Mouse (Mus musculus) embryonic stem cell, embryonic (primary cell): ENCODE data around the gene Scarb2.

Experiments
- CTCF ChIA-PET, 4 experiments: fragments of 300-600 bp in 2 of 4; fragments of 350-600 bp in 2 of 4; sonication (Branson Sonifier 250); formaldehyde crosslinking; loops; one replicate each; lab custom pipeline; 2022; ENCODE audit warnings: inconsistent platforms in 2 of 4; lab: Charles Lee
- POLR2A ChIA-PET, 4 experiments: fragments of 300-600 bp in 2 of 4; fragments of 350-600 bp in 2 of 4; sonication (Branson Sonifier 250); formaldehyde crosslinking; loops; one replicate each; lab custom pipeline; 2022; ENCODE audit warnings: antibody characterized with exemption in 4 of 4, inconsistent platforms in 1 of 4; lab: Charles Lee

Scarb2 gene

DNA sequence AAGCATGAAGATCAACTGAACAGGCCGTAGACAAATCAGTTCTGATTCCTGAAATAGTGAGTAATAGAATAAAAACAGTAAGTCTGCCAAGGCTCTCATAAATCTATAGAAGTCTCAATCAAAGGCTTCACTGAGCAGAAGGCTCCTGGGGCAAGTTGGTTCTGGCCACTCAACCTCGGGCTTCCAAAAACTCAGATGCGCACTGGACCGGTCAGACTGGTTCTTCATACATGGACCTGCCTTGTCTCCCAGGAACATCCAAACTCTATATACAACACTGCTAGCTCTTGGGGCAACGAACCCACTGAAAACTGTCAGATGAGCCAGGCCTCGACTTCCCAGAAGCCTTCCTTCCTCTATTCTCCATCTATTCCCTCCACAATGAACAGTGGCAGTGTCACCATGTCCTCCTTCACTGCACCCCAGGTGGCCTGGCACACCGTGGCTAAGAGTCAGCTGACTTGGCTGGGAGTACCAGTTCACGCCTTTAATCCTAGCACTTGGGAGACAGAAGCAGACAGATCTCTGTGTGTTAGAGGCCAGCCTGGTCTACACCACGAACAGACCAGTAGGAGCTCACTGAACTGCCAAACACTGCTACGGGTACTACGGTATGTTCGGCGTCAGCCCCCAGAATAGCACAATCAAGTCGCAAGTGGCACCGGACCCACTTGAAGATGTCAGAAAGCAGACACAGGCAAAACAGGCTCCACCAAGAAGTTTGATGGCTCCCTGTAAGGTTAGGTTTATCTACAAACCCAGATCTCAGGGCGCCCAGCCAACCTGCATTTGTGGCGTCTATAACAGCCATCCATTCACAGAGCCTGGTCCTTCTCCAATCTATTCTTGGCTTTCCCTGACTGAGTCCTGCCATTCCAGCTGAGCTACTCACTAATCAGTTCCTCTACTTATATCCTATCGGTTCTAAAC is 37.2 kb downstream of the Scarb2 start:
- POLR2A ChIA-PET: no interaction called here
- CTCF ChIA-PET: no interaction called here

- POLR2A ChIA-PET: interaction anchor here in 1 of 4 experiments (0.6 to 1.3 kb wide), 2 partner anchors 26 to 429 kb away, joined by 3 to 5 read pairs; no protein-coding TSS in a partner anchor
- CTCF ChIA-PET: no interaction called here
These were observed 38.4 kb downstream of the Scarb2 start for GRCm38 (mm10) chr5:92468234-92468633.

DNA sequence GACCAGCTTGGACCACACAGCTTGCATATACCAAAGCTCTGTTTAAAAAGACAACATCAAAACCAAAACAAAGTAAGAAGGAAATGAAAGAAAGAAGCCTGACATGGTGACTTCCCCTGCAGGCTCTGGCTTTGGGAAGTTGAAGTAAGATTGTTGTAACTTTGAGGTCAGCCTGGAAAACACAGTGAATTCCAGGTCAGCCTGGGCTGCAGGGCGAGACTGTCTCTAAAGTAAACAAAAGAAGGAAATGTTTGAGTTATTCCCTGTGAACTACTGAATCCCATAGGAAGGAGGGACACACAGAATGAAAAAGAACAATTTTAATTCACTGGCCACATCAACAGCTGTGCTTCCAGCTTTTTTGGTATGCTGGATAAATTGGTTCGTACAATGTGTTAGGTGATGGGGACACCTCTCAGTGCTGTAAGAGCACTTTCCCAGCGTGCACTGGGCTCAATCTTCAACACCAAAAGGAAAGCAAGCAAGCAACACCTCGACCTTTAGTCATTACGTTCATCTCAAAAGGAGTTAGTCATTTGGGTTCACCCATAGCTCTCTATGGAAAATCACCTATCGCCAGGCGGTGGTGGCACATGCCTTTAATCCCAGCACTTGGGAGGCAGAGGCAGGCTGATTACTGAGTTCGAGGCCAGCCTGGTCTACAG is 39.4 kb downstream of the Scarb2 start:
- ChIA-PET POLR2A (interaction anchor here in 1 of 4 experiments (1.2 to 1.3 kb wide), 2 partner anchors 23 to 27 kb away, joined by 3 to 6 read pairs; no protein-coding TSS in a partner anchor), CTCF (no interaction called here)

- CTCF ChIA-PET: interaction anchor here in 1 of 4 experiments (0.7 kb wide), 1 partner anchor 368 kb away, joined by 3 read pairs; no protein-coding TSS in a partner anchor
These were observed 41.1 kb downstream of the Scarb2 start for GRCm38 (mm10) chr5:92465511-92465910.

DNA sequence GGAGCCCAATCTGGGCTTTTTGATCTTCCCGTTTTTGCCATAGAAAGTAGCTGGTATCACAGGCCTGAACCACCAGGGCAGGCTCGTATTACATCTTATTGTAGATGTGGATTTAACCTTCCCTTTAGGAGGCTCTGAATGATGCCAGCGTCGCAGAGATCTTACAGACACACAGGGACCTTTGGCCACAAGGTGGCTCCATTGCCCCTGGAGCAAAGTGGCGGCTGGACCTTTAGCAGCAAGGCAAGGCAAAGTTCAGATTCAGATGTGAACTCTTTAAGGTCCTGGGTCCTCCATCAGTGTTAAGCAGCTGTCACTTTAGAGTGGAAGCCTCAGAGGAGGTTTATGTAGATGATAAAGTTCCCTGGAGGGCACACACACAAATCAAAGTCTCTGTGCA is 45.3 kb downstream of the Scarb2 start:
- ChIA-PET POLR2A (interaction anchor here in 2 of 4 experiments (0.6 to 1.5 kb wide), 7 partner anchors 9 to 75 kb away, joined by 3 to 5 read pairs (median 4); partner anchors contain the start of gene Scarb2 (in 1 of the 2)), CTCF (interaction anchor here in 3 of 4 experiments (0.6 to 1.8 kb wide), 17 partner anchors 23 to 1961 kb away, joined by 3 to 10 read pairs (median 4); partner anchors contain the start of genes Scarb2 (in 3 of the 3) and Fam47e (in 1 of the 3))

More at GRCm38 (mm10) chr5:92465511-92465910, 41.1 kb downstream of the Scarb2 start:
- POLR2A ChIA-PET: interaction anchor here in 1 of 4 experiments (2.0 kb wide), 1 partner anchor 38 kb away, joined by 6 read pairs; no protein-coding TSS in a partner anchor

GRCm38 (mm10) chr5:92458726-92459125 is 47.9 kb downstream of the Scarb2 start:
- POLR2A ChIA-PET: no interaction called here
- CTCF ChIA-PET: interaction anchor here in 1 of 4 experiments (0.6 kb wide), 1 partner anchor 270 kb away, joined by 3 read pairs; no protein-coding TSS in a partner anchor

DNA sequence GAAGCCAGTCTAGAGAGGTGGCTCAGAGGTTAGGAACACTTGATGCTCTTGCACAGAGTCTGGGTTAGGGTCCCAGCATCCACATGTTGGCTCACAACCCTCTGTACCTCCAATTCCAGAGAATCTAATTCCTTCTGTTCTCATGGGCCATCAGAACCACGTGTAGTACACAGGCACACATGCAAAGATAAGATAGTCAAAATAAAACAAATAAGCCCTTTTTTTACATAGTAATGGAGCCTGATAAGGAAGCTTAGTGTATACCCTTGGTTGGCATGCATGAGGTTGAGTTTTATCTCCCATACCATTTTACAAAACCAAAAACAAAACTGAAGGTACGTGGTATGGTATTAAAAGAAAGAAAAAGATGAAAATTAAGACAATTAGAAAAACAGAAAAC is 49.2 kb downstream of the Scarb2 start:
- ChIA-PET POLR2A (interaction anchor here in 1 of 4 experiments (0.5 to 1.2 kb wide), 2 partner anchors 51 to 90 kb away, joined by 4 read pairs; no protein-coding TSS in a partner anchor), CTCF (interaction anchor here in 1 of 4 experiments (0.7 kb wide), 1 partner anchor 248 kb away, joined by 3 read pairs; no protein-coding TSS in a partner anchor)

- CTCF ChIA-PET: interaction anchor here in 1 of 4 experiments (0.5 kb wide), 1 partner anchor 246 kb away, joined by 5 read pairs; no protein-coding TSS in a partner anchor
- POLR2A ChIA-PET: interaction anchor here in 2 of 4 experiments (0.5 to 0.7 kb wide), 2 partner anchors 32 to 360 kb away, joined by 3 read pairs; no protein-coding TSS in a partner anchor
These were observed 53.8 kb downstream of the Scarb2 start for GRCm38 (mm10) chr5:92452876-92453275.

- CTCF ChIA-PET: no interaction called here
- POLR2A ChIA-PET: interaction anchor here in 1 of 4 experiments (0.6 kb wide), 1 partner anchor 27 kb away, joined by 3 read pairs; no protein-coding TSS in a partner anchor
These were observed 59.9 kb downstream of the Scarb2 start for GRCm38 (mm10) chr5:92446736-92447135.

DNA sequence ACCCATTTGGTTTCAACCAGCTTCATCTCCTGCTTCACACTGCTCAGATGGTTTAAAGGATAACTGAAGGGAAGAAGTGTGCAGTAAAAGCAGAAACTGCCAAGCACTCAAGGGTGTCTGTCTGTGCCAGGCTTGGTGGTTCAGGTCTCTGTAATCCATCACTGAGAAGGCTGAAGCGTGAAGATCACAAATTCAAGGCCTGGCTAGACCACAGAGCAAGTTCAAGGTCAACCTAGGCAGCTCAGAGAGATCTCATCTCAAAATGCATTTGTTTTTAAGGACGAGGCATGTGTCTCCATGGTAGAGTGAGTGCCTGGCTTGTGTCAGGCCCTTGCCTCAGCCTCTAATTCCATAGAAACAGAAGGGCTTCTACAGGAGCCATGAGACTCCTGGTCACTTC is 61.6 kb downstream of the Scarb2 start:
- ChIA-PET CTCF (no interaction called here), POLR2A (no interaction called here)

DNA sequence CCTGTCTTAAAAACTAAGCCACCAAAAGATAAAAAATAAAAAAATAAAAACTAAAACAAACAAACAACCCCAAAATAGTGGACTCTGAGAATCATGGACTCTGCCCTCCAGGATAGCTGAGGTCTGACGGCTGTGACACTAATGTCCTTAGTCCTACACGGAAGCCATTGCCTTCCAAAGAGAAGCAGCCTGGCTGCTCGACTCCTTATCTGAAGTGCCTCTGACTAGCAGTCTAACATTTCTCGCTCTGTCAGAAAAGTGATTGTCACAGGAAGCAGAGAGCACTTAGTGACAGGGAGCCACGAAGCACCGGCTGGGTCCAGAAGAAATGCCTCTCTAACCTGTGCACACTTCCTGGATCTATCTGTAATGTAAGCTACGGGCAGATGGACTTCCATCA is 63.7 kb downstream of the Scarb2 start:
- ChIA-PET CTCF (no interaction called here), POLR2A (interaction anchor here in 1 of 4 experiments (0.5 to 1.7 kb wide), 2 partner anchors 8 to 11 kb away, joined by 3 to 4 read pairs; partner anchors contain the start of gene Nup54)

GRCm38 (mm10) chr5:92441494-92441893 is 65.1 kb downstream of the Scarb2 start:
- POLR2A ChIA-PET: interaction anchor here in 1 of 4 experiments (0.7 kb wide), 1 partner anchor 63 kb away, joined by 5 read pairs; no protein-coding TSS in a partner anchor
- CTCF ChIA-PET: no interaction called here

DNA sequence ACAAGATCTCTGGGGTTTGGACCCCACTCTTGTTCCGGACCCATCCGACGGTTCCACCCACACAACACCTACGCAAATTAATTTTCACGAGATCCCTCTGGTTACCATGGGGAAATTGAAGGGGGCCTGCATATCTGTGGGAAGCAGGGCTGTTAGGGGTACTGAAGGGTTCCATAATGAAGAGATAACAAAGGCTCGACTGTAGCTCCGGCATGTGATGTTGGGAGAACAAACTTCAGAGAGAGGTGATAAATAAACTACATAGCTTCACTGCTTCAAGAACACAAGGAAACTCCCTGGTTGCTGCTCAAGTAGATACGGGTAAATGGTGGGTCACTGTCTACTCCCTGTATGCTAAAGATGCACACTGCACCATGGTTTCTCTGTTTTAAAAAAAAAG is 68.1 kb downstream of the Scarb2 start:
- POLR2A ChIA-PET: interaction anchor here in 1 of 4 experiments (0.6 kb wide), 1 partner anchor 66 kb away, joined by 3 read pairs; no protein-coding TSS in a partner anchor
- CTCF ChIA-PET: interaction anchor here in 1 of 4 experiments (0.7 kb wide), 1 partner anchor 66 kb away, joined by 3 read pairs; no protein-coding TSS in a partner anchor

DNA sequence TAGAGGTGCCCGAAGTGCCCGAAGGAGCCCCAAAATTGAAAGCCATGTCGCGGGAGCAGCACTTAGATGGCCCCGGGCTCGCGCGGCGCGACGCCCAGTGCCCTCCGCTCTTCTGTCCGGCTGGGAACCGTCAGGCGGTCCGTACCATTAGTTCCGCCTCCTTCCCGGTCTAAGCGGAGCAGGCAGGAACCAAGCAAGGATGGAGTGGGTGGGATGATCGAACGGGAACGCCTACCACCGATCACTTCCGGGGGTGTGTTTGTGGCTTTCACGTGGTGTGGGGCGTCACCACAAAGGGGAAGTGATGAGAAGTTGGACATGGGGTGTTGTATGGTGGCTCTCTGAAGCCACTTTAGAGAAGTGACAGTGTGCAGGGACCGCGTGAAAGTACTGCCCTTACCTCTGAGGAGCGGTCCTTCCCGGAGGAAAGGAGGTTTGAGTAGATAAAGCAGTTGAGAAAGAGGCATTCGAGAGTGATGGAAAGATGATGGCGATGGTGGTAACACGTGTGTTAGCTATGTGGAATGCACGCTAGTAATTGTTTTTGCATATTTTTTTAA is 71.5 kb downstream of the Scarb2 start, which contains the start of gene Nup54:
Gene Nup54 (minus strand): TSS at position 195 of the 560 bp plus-strand sequence.
- ChIA-PET CTCF (no interaction called here), POLR2A (interaction anchor here in 1 of 4 experiments (0.6 to 1.8 kb wide), 4 partner anchors 9 to 65 kb away, joined by 3 to 4 read pairs (median 4); no protein-coding TSS in a partner anchor)

GRCm38 (mm10) chr5:92434571-92434985 is 72.1 kb downstream of the Scarb2 start:
- ChIA-PET POLR2A (interaction anchor here in 1 of 4 experiments (0.6 to 1.6 kb wide), 2 partner anchors 9 kb away, joined by 3 to 4 read pairs; no protein-coding TSS in a partner anchor), CTCF (no interaction called here)

GRCm38 (mm10) chr5:92434070-92434469 is 72.6 kb downstream of the Scarb2 start:
- POLR2A ChIA-PET: no interaction called here

DNA sequence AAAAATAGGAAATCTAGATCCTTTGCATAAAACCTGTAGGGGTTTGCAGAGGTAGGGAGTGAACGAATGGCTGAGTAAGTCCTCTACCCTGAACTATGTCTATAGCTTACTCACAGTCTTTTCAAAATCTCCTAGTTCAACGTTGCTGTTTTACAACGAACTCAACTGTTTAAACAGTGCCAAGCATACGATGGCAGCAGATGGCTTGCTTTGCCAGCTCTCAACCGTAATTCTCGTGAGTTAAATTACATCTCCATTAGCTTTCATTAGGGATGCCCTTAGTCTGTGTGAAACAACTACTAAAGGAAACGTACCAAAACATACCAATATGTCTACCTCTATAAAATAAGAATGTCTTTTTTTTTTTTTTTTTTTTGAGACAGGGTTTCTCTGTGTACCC is 75.0 kb downstream of the Scarb2 start:
- ChIA-PET CTCF (interaction anchor here in 2 of 4 experiments (0.7 to 1.2 kb wide), 2 partner anchors 34 to 68 kb away, joined by 3 to 11 read pairs; no protein-coding TSS in a partner anchor), POLR2A (interaction anchor here in 2 of 4 experiments (0.6 to 1.1 kb wide), 5 partner anchors 12 to 69 kb away, joined by 3 to 4 read pairs (median 3); no protein-coding TSS in a partner anchor)

More at GRCm38 (mm10) chr5:92434070-92434469, 72.6 kb downstream of the Scarb2 start:
- CTCF ChIA-PET: no interaction called here
